Mouse (Mus musculus): ENCODE measurements around the gene Gal3st2. TPM values are rescaled to one million over a fixed set of nuclear protein-coding genes. Genes with fewer than 3 reads are reported as not detected.
A peak's percentile ranks its signal among the peaks of the same experiment; 100 is the strongest.
"Not testable (repeated sequence)": the region's sequence is repeated elsewhere in the genome, so short reads cannot be mapped to it uniquely, and the experiment has no call there.

Gal3st2 gene
- polyA plus RNA-seq (2016; fragmentation: Nextera tagmentation; extraction: Ambion mirVana) = not detected in 2 replicates

- DNase-seq (ENCODE audit: low spot score) = not testable (repeated sequence)
Observed at GRCm38 (mm10) chr1:93861048-93861447, at the start of gene Gal3st2. TSS of gene Gal3st2 (plus strand) at chr1:93861306.

GRCm38 (mm10) chr1:93811495-93812039 is 49.5 kb upstream of the Gal3st2 start:
- no peak for DNase-seq (ENCODE audit: low spot score)
- Histone ChIP-seq H3K4me3 (no peak overlapping the region), H3K27me3 (ENCODE audit: insufficient read depth, poor library complexity, severe bottlenecking) (no peaks in the 10 kb centered on the region), H3K27ac (no peak overlapping the region), H3K4me1 (replicated peaks) (no peaks in the 10 kb centered on the region), H3K9me3 (no peaks in the 10 kb centered on the region), H3K36me3 (peaks cover 94% of the 10 kb centered on the region)
- WGBS = 93% methylated on average over 8 of the region's 8 CpGs

More at GRCm38 (mm10) chr1:93861048-93861447, at the start of gene Gal3st2:
- H3K4me1 ChIP-seq (replicated peaks); H3K4me3 ChIP-seq; H3K27ac ChIP-seq; H3K27me3 ChIP-seq (ENCODE audit: insufficient read depth, poor library complexity, severe bottlenecking); H3K36me3 ChIP-seq; H3K9me3 ChIP-seq: not testable (repeated sequence)
- WGBS = 61% methylated on average over 2 of the region's 2 CpGs

GRCm38 (mm10) chr1:93817823-93818532 is 43.1 kb upstream of the Gal3st2 start:
- H3K9me3 ChIP-seq = no peaks in the 10 kb centered on the region
- no peak overlapping the region for H3K27ac ChIP-seq
- no peak overlapping the region for H3K4me3 ChIP-seq
- no peaks in the 10 kb centered on the region for H3K4me1 ChIP-seq (replicated peaks)
- no peaks in the 10 kb centered on the region for H3K27me3 ChIP-seq (ENCODE audit: insufficient read depth, poor library complexity, severe bottlenecking)
- H3K36me3 ChIP-seq = peaks cover 88% of the 10 kb centered on the region
- no peak for DNase-seq (ENCODE audit: low spot score)
- 92% methylated on average over 8 of the region's 8 CpGs for WGBS

GRCm38 (mm10) chr1:93818722-93819121 is 42.4 kb upstream of the Gal3st2 start:
- Histone ChIP-seq H3K27me3 (ENCODE audit: insufficient read depth, poor library complexity, severe bottlenecking) (no peaks in the 10 kb centered on the region), H3K4me3 (no peak overlapping the region), H3K9me3 (no peaks in the 10 kb centered on the region), H3K4me1 (replicated peaks) (no peaks in the 10 kb centered on the region), H3K27ac (no peak overlapping the region), H3K36me3 (peaks cover 80% of the 10 kb centered on the region)
- WGBS = 81% methylated on average over 7 of the region's 7 CpGs
- DNase-seq (ENCODE audit: low spot score) = no peak

GRCm38 (mm10) chr1:93823796-93824495 is 37.2 kb upstream of the Gal3st2 start:
- Histone ChIP-seq H3K9me3 (no peaks in the 10 kb centered on the region), H3K27ac (peak overlapping the region; percentile 90), H3K27me3 (ENCODE audit: insufficient read depth, poor library complexity, severe bottlenecking) (no peaks in the 10 kb centered on the region), H3K4me3 (peak overlapping the region; percentile 60; the same call in 1 of the 2 replicates), H3K4me1 (replicated peaks) (peaks cover 16% of the 10 kb centered on the region), H3K36me3 (peaks cover 28% of the 10 kb centered on the region)
- no peak for DNase-seq (ENCODE audit: low spot score)
- WGBS = 84% methylated on average over 3 of the region's 3 CpGs

GRCm38 (mm10) chr1:93824609-93825008 is 36.5 kb upstream of the Gal3st2 start, which contains the start of gene D2hgdh:
TSS of gene D2hgdh (plus strand) at chr1:93824909.
- peak within 1 kb of the TSS; percentile 90 for H3K27ac ChIP-seq
- H3K4me3 ChIP-seq = peak within 1 kb of the TSS; percentile 60
- no peak for DNase-seq (ENCODE audit: low spot score)
- peaks cover 25% of the 10 kb centered on the region for H3K36me3 ChIP-seq
- H3K9me3 ChIP-seq = no peaks in the 10 kb centered on the region
- peaks cover 16% of the 10 kb centered on the region for H3K4me1 ChIP-seq (replicated peaks)
- no peaks in the 10 kb centered on the region for H3K27me3 ChIP-seq (ENCODE audit: insufficient read depth, poor library complexity, severe bottlenecking)
- WGBS = 4% methylated on average over 10 of the region's 10 CpGs

GRCm38 (mm10) chr1:93825105-93825674 is 35.9 kb upstream of the Gal3st2 start:
- Histone ChIP-seq H3K27ac (peak overlapping the region; percentile 90), H3K36me3 (peaks cover 22% of the 10 kb centered on the region), H3K4me3 (peak overlapping the region; percentile 60), H3K4me1 (replicated peaks) (peaks cover 16% of the 10 kb centered on the region), H3K27me3 (ENCODE audit: insufficient read depth, poor library complexity, severe bottlenecking) (no peaks in the 10 kb centered on the region), H3K9me3 (no peaks in the 10 kb centered on the region)
- WGBS = under 1% methylated on average over 30 of the region's 30 CpGs
- DNase-seq (ENCODE audit: low spot score) = peak; percentile 92

GRCm38 (mm10) chr1:93825771-93826539 is 35.2 kb upstream of the Gal3st2 start:
- Histone ChIP-seq H3K27ac (peak overlapping the region; percentile 90), H3K36me3 (peaks cover 14% of the 10 kb centered on the region), H3K9me3 (no peaks in the 10 kb centered on the region), H3K4me1 (replicated peaks) (peaks cover 16% of the 10 kb centered on the region), H3K4me3 (peak overlapping the region; percentile 60), H3K27me3 (ENCODE audit: insufficient read depth, poor library complexity, severe bottlenecking) (no peaks in the 10 kb centered on the region)
- 48% methylated on average over 27 of the region's 27 CpGs for WGBS
- peak; percentile 34 for DNase-seq (ENCODE audit: low spot score)

GRCm38 (mm10) chr1:93826540-93826835 is 34.6 kb upstream of the Gal3st2 start:
- Histone ChIP-seq H3K36me3 (peaks cover 9% of the 10 kb centered on the region), H3K27me3 (ENCODE audit: insufficient read depth, poor library complexity, severe bottlenecking) (no peaks in the 10 kb centered on the region), H3K27ac (peak overlapping the region; percentile 90; the same call in 1 of the 2 replicates), H3K4me1 (replicated peaks) (peaks cover 16% of the 10 kb centered on the region), H3K4me3 (peak overlapping the region; percentile 60; the same call in 1 of the 2 replicates), H3K9me3 (no peaks in the 10 kb centered on the region)
- no peak for DNase-seq (ENCODE audit: low spot score)
- WGBS = 95% methylated on average over 9 of the region's 9 CpGs

GRCm38 (mm10) chr1:93832754-93833360 is 28.2 kb upstream of the Gal3st2 start:
- DNase-seq (ENCODE audit: low spot score); H3K27me3 ChIP-seq (ENCODE audit: insufficient read depth, poor library complexity, severe bottlenecking); H3K4me3 ChIP-seq; H3K27ac ChIP-seq; H3K9me3 ChIP-seq; H3K4me1 ChIP-seq (replicated peaks): not testable (repeated sequence)
- peaks cover 34% of the 10 kb centered on the region for H3K36me3 ChIP-seq
- 57% methylated on average over 4 of the region's 4 CpGs for WGBS

GRCm38 (mm10) chr1:93834671-93835150 is 26.4 kb upstream of the Gal3st2 start:
- Histone ChIP-seq H3K36me3 (peaks cover 37% of the 10 kb centered on the region), H3K9me3 (no peaks in the 10 kb centered on the region), H3K4me1 (replicated peaks) (no peaks in the 10 kb centered on the region), H3K27ac (no peak overlapping the region), H3K27me3 (ENCODE audit: insufficient read depth, poor library complexity, severe bottlenecking) (no peaks in the 10 kb centered on the region), H3K4me3 (no peak overlapping the region)
- 87% methylated on average over 7 of the region's 7 CpGs for WGBS
- DNase-seq (ENCODE audit: low spot score) = no peak

GRCm38 (mm10) chr1:93835211-93835610 is 25.9 kb upstream of the Gal3st2 start:
- no peaks in the 10 kb centered on the region for H3K9me3 ChIP-seq
- peaks cover 35% of the 10 kb centered on the region for H3K36me3 ChIP-seq
- WGBS = 88% methylated on average over 4 of the region's 4 CpGs

More at GRCm38 (mm10) chr1:93835211-93835610, 25.9 kb upstream of the Gal3st2 start:
- no peak overlapping the region for H3K27ac ChIP-seq
- no peak for DNase-seq (ENCODE audit: low spot score)
- H3K4me1 ChIP-seq (replicated peaks) = no peaks in the 10 kb centered on the region
- no peak overlapping the region for H3K4me3 ChIP-seq
- no peaks in the 10 kb centered on the region for H3K27me3 ChIP-seq (ENCODE audit: insufficient read depth, poor library complexity, severe bottlenecking)
